Mouse (Mus musculus) liver, embryonic 14.5 days (tissue): ENCODE measurements around the gene Sypl2.

Experiments used
- CTCF ChIP-seq: IDR thresholded peaks from 2 replicates; pipeline ENCODE4 v1.5.1; 2016; ENCODE audit warnings: antibody characterized with exemption, low read depth, control low read depth
- EP300 ChIP-seq: IDR thresholded peaks from 2 replicates; pipeline ENCODE4 v1.6.1; 2016; ENCODE audit warnings: antibody characterized with exemption, low read depth

DNA sequence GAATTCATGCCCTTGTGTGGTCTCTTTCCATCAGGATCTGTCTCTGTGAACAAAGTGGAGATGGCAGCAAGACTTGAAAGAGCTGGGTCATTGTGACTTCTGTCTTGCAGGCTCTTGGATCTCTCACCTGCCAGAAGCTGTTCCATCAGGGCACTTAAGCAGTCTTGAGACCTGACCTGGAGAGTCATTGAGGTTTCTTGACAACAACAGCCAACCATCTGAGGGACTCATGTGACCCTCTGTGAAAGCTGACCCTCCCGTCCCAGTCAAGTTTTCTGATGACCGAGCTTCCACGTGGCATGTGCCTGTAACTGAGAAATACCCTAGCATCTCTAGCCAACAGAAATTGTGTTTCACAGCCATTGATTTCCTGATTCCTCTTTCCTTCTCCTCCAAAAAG is 41.7 kb downstream of the Sypl2 start:
- TF ChIP-seq CTCF, result no peak
- TF ChIP-seq EP300, result no peak
